In the genomic region with DNA sequence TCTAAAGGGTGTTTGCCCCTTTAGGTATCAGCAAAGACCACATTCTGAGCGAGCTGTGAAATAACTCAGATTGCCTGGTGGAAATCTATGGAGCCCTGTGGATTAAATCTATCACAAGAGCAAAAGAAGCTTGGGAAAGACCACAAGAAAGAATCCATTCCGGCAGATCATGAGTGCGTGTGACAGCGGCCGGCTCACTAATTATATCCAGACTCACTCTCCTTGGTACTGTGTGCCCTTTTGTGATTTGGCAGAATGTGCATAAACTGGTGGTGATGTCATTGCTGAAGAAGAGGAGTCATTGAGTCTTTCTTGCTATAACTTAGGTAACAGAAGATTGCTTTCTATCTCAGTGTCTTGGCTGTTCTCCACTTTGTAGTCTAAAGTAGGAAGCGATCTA, we compare ENCODE assay signal across 19 mouse cellular contexts.
DNase-seq lines count a peak whose midpoint lies in the region; ATAC-seq lines count a peak whose summit lies in the region.
"Had no signal": no experiment of that assay in that cellular context is flagged by ENCODE, and none has a peak within 500 bp of the region (broad histone marks: within the 10 kb centered on the region; RNA-seq: fewer than 3 reads in every experiment).

No protein-coding gene starts in this region.

- peaks cover 30% of the 10 kb centered on the region; the same call in 1 of the 2 replicates for H3K4me1 ChIP-seq in forebrain, embryonic 12.5 days
- peaks cover 38% of the 10 kb centered on the region for H3K4me1 ChIP-seq in forebrain, embryonic 16.5 days (replicated peaks; ENCODE audit: control insufficient read depth, insufficient read depth, low read length)
- peaks cover 54% of the 10 kb centered on the region for H3K4me1 ChIP-seq in heart, embryonic 12.5 days (replicated peaks)
- peaks cover 41% of the 10 kb centered on the region for H3K4me1 ChIP-seq in heart, embryonic 16.5 days (ENCODE audit: control insufficient read depth, insufficient read depth, low read length)
- H3K4me1 ChIP-seq in heart, embryonic 11.5 days (ENCODE audit: control insufficient read depth, insufficient read depth, low read length) = peaks cover 21% of the 10 kb centered on the region

- H3K9ac ChIP-seq in forebrain, embryonic 12.5 days = no peak overlapping the region
- no peak overlapping the region for H3K9ac ChIP-seq in forebrain, embryonic 16.5 days (replicated peaks; ENCODE audit: low read depth, low read length)
- H3K9ac ChIP-seq in heart, embryonic 12.5 days = no peak overlapping the region
- H3K9ac ChIP-seq in heart, embryonic 16.5 days (ENCODE audit: low read length) = no peak overlapping the region
- no peak overlapping the region for H3K9ac ChIP-seq in heart, embryonic 11.5 days (ENCODE audit: low read depth, low read length)
- H3K9ac ChIP-seq: embryonic facial prominence, embryonic 13.5 days; hindbrain, embryonic 14.5 days; intestine, embryonic 15.5 days had no signal

- no peak overlapping the region for H3K4me2 ChIP-seq in forebrain, embryonic 12.5 days
- H3K4me2 ChIP-seq in forebrain, embryonic 16.5 days (ENCODE audit: low read length) = no peak overlapping the region
- no peak overlapping the region for H3K4me2 ChIP-seq in heart, embryonic 12.5 days
- no peak overlapping the region for H3K4me2 ChIP-seq in heart, embryonic 16.5 days (ENCODE audit: low read depth, low read length)
- no peak overlapping the region for H3K4me2 ChIP-seq in heart, embryonic 11.5 days
- H3K4me2 ChIP-seq: embryonic facial prominence, embryonic 13.5 days; hindbrain, embryonic 14.5 days; intestine, embryonic 15.5 days had no signal

- no peak overlapping the region for H3K4me3 ChIP-seq in forebrain, embryonic 12.5 days (replicated peaks)
- no peak overlapping the region for H3K4me3 ChIP-seq in forebrain, embryonic 16.5 days (replicated peaks; ENCODE audit: low read length)
- H3K4me3 ChIP-seq in heart, embryonic 12.5 days = no peak overlapping the region
- no peak overlapping the region for H3K4me3 ChIP-seq in heart, embryonic 16.5 days (ENCODE audit: low read length)
- H3K4me3 ChIP-seq in heart, embryonic 11.5 days (ENCODE audit: low read depth, low read length) = no peak overlapping the region
- H3K4me3 ChIP-seq: embryonic facial prominence, embryonic 13.5 days; heart, adult 2 months; hindbrain, embryonic 10.5 days; intestine, embryonic 15.5 days had no signal

- DNase-seq in heart, postnatal 4 days = no peak
- DNase-seq in adipocyte (ENCODE audit: low spot score) = no peak
- DNase-seq: adrenal gland, postnatal 10 days; cerebellum, adult 18-20 months; cerebellum, adult 9-11 months; cerebellum, postnatal 36 days; gastrocnemius, postnatal 10 days; heart, adult 2 months; heart, postnatal 10 days; kidney, adult 18-20 months had no signal

- H3K36me3 ChIP-seq in forebrain, embryonic 12.5 days (replicated peaks) = no peaks in the 10 kb centered on the region
- no peaks in the 10 kb centered on the region for H3K36me3 ChIP-seq in forebrain, embryonic 16.5 days (ENCODE audit: control insufficient read depth, insufficient read depth)
- 0 out of 2 replicates have a peak, but pooled peaks cover 9% of the 10 kb centered on the region for H3K36me3 ChIP-seq in heart, embryonic 12.5 days
- H3K36me3 ChIP-seq in heart, embryonic 16.5 days (ENCODE audit: control insufficient read depth, insufficient read depth) = no peaks in the 10 kb centered on the region
- H3K36me3 ChIP-seq in heart, embryonic 11.5 days (ENCODE audit: control insufficient read depth, insufficient read depth, low read length) = no peaks in the 10 kb centered on the region
- H3K36me3 ChIP-seq: embryonic facial prominence, embryonic 13.5 days; intestine, embryonic 15.5 days had no signal

- WGBS in forebrain, embryonic 12.5 days = 58% methylated on average over 6 of the region's 6 CpGs
- 27% methylated on average over 6 of the region's 6 CpGs for WGBS in forebrain, embryonic 16.5 days
- WGBS in heart, embryonic 12.5 days = 65% methylated on average over 6 of the region's 6 CpGs
- WGBS in heart, embryonic 16.5 days = 47% methylated on average over 6 of the region's 6 CpGs
- 74% methylated on average over 6 of the region's 6 CpGs for WGBS in heart, embryonic 11.5 days (ENCODE audit: insufficient replicate concordance)

- no peak for ATAC-seq in forebrain, embryonic 12.5 days (ENCODE audit: low FRiP score)
- no peak for ATAC-seq in forebrain, embryonic 16.5 days
- no peak for ATAC-seq in heart, embryonic 12.5 days (ENCODE audit: insufficient number of reproducible peaks, low FRiP score)
- no peak for ATAC-seq in heart, embryonic 16.5 days (replicated peaks; ENCODE audit: extremely low read depth, insufficient read depth, low FRiP score)
- ATAC-seq in heart, embryonic 11.5 days (replicated peaks; ENCODE audit: insufficient number of reproducible peaks, low FRiP score, low TSS enrichment) = no peak
- ATAC-seq: intestine, embryonic 15.5 days had no signal

- H3K27ac ChIP-seq in forebrain, embryonic 12.5 days = 0 out of 2 replicates have a peak overlapping the region, but pooled peaks have one; percentile 19
- no peak overlapping the region for H3K27ac ChIP-seq in forebrain, embryonic 16.5 days (ENCODE audit: low read length)
- H3K27ac ChIP-seq in heart, embryonic 12.5 days (ENCODE audit: poor library complexity, severe bottlenecking) = 0 out of 2 replicates have a peak overlapping the region, but pooled peaks have one; percentile 1
- peak overlapping the region; percentile 14 for H3K27ac ChIP-seq in heart, embryonic 16.5 days (ENCODE audit: low read length)
- no peak overlapping the region for H3K27ac ChIP-seq in heart, embryonic 11.5 days (ENCODE audit: low read depth, low read length)
- H3K27ac ChIP-seq: embryonic facial prominence, embryonic 13.5 days; heart, adult 2 months; hindbrain, embryonic 10.5 days; hindbrain, embryonic 14.5 days; intestine, embryonic 15.5 days had no signal

- no peaks in the 10 kb centered on the region for H3K27me3 ChIP-seq in forebrain, embryonic 12.5 days
- H3K27me3 ChIP-seq in forebrain, embryonic 16.5 days (replicated peaks; ENCODE audit: control insufficient read depth, insufficient read depth, low read length) = no peaks in the 10 kb centered on the region
- H3K27me3 ChIP-seq in heart, embryonic 12.5 days (replicated peaks) = no peaks in the 10 kb centered on the region
- no peaks in the 10 kb centered on the region for H3K27me3 ChIP-seq in heart, embryonic 16.5 days (ENCODE audit: control insufficient read depth, insufficient read depth, low read length)
- no peaks in the 10 kb centered on the region for H3K27me3 ChIP-seq in heart, embryonic 11.5 days (ENCODE audit: control insufficient read depth, insufficient read depth, low read length)
- H3K27me3 ChIP-seq: embryonic facial prominence, embryonic 13.5 days; intestine, embryonic 15.5 days had no signal

- H3K9me3 ChIP-seq in forebrain, embryonic 12.5 days = no peaks in the 10 kb centered on the region
- no peaks in the 10 kb centered on the region for H3K9me3 ChIP-seq in forebrain, embryonic 16.5 days (ENCODE audit: control insufficient read depth, low read length)
- no peaks in the 10 kb centered on the region for H3K9me3 ChIP-seq in heart, embryonic 12.5 days (replicated peaks)
- no peaks in the 10 kb centered on the region for H3K9me3 ChIP-seq in heart, embryonic 16.5 days (replicated peaks; ENCODE audit: control insufficient read depth, low read length)
- no peaks in the 10 kb centered on the region for H3K9me3 ChIP-seq in heart, embryonic 11.5 days (replicated peaks; ENCODE audit: control insufficient read depth, low read length)
- H3K9me3 ChIP-seq: embryonic facial prominence, embryonic 13.5 days; hindbrain, embryonic 10.5 days; intestine, embryonic 15.5 days had no signal

Comparison
In these comparisons a context has a peak if more than half of its experiments do, and no peak if none do; other contexts are left out.
1. H3K27ac ChIP-seq: peak in forebrain, embryonic 12.5 days (single experiment), heart, embryonic 12.5 days (single experiment) and heart, embryonic 16.5 days (single experiment); none in forebrain, embryonic 16.5 days (single experiment) and heart, embryonic 11.5 days (single experiment).